Mouse (Mus musculus) liver, adult (tissue): ENCODE measurements at regions not wholly inside any gene's neighbourhood (a gene's known extent, or its start where the extent isn't known, plus 50 kb on each side); places are given as distances from the start of the nearest gene placed in this dataset.

Experiments used
- GATA4 ChIP-seq: IDR thresholded peaks from 2 replicates; pipeline ENCODE4 v1.6.1; 2014; ENCODE audit warnings: mild to moderate bottlenecking, low read length; ENCODE audit not compliant: insufficient replicate concordance

GRCm38 (mm10) chr4:89621260-89621659 lies 58.0 kb upstream of the Dmrta1 start:
- no peak for TF ChIP-seq GATA4

DNA sequence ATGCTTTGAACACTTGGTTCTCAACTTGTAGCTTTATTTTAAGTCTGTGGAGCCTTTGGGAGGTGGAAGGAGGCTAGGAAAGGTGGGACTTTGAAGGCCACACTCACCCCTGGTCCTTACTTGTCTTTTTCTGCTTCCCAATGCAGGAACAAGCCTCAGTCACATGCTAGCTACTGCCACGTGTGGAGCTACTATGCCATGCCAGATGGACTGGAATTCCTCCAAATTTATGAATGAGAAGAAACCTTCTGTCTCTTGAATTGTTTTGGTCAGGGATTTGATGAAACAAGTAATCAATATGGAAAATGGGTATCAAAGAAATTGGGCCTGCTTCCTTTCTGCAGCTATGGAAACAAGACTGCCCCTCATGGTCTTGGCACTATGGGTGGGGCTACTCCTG lies 74.5 kb upstream of the Dmrta1 start:
- TF ChIP-seq GATA4, result no peak

- TF ChIP-seq GATA4, result no peak
Observed at GRCm38 (mm10) chr4:89575529-89575928, 103.7 kb upstream of the Dmrta1 start.

DNA sequence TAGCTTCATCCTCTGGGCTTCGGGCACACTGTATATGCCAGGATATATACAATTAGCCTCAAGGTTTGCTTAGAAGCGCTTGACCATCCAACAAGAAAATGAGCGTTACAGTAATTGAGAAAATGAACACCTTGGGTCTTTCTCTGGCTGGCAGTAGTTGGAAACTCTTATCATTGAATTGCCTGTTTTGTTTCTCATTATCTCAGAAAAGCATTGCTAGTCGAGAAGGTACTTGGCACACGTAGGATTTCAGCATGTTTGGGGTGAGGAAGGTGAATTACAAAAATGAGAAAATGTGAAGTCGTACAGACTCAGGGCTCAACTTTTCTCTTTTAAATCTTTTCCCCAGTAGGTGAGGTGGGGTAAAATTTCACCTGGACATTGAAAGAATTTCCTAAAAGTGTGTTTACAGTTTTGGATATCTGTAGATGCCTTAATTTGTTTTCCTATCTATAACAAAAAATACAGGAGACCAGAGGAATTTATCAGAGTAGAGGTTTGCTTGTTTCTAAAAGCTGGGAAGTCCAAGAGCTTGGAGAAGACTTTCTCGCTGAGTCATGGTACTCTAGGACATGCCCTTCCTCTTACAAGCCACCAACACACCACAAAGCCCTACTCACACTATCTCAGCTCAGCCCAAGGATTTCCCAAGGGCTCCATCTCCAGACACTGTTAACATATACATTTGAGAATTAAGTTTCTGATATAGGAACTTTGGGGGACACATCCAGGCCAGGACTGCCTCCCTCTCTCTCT lies 124.3 kb upstream of the Dmrta1 start:
- no peak for TF ChIP-seq GATA4

- no peak for TF ChIP-seq GATA4
Observed at GRCm38 (mm10) chr4:89552556-89552955, 126.7 kb upstream of the Dmrta1 start.

DNA sequence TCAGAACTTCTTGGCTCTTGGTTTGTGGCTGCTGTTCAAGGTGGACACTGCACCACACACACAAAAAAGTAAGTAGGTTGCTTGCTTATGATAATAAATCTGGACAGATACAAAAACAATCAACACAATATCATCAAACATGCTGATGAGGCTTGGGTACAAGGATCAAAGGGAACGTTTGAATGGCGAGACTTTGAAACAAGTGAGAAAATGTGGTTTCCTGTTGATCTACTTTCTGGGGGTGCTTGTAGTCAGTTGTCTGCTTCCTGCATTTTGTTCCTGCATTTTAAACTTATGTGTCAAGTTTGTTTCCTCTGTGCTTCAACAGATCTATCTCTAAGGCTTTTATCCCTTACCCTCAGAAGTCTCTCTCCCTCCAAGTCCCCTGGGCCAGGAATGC lies 128.7 kb upstream of the Dmrta1 start:
- TF ChIP-seq GATA4, result no peak

DNA sequence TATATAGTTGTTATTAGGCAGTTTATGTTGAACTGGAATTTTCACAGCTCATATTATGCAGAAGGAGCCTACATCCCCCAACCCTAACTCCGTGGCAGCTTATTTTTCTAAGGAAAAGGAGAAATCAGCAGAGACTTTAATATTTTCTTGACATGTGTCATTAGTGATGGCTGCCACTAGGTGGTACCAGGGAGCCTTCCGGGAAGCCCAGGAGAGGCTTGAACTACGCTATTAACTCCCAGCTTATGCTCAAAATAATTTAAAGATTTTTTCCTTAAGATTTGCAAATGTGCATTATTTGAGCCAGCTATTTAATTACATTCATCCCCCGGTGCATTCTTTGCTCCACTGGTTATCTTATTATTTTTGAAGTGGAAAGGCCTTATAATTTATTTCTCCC lies 146.8 kb upstream of the Dmrta1 start:
- TF ChIP-seq GATA4, result no peak

DNA sequence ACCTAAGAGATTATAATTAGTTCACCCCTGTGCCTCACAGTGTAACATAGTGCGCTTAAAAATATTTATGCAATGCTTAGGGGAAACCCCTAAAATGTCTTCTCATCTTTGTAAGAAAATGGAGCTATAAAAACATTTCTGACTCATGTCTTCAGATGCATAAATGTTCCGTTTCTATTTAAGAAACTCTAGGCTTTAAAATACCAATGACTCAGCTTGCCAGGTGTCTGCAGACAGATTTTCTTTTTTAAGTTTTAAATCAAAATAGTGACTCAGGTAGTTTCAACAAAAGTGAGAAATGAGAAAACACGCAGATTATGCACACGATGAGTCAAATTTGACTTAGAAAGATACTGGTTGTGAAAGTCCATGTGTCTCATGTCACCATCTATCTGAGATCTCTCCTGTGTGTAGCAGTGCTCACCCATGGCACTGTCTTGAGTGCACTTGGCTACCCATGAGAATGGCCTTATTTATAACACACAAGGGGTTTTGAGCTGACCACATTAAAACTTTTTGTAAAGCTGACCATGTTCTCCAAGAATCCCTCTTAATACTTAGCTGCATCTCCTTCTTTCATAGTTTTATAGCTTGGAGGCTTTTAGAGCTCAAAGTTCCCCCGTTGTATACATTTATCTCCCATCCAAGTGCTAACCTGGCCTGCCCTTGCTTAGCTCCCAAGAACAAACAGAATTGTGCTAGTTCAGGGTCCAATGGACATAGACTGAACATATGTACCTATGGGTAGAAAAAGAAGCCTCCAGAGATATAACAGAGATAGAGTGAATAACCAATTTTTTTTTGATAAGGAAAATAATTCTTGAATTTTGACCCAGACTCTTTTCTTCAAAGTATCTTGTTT lies 149.0 kb upstream of the Dmrta1 start:
- no peak for TF ChIP-seq GATA4

GRCm38 (mm10) chr4:89527966-89528365 lies 151.3 kb upstream of the Dmrta1 start:
- no peak for TF ChIP-seq GATA4

- no peak for TF ChIP-seq GATA4
Observed at GRCm38 (mm10) chr4:89527326-89527725, 151.9 kb upstream of the Dmrta1 start.

DNA sequence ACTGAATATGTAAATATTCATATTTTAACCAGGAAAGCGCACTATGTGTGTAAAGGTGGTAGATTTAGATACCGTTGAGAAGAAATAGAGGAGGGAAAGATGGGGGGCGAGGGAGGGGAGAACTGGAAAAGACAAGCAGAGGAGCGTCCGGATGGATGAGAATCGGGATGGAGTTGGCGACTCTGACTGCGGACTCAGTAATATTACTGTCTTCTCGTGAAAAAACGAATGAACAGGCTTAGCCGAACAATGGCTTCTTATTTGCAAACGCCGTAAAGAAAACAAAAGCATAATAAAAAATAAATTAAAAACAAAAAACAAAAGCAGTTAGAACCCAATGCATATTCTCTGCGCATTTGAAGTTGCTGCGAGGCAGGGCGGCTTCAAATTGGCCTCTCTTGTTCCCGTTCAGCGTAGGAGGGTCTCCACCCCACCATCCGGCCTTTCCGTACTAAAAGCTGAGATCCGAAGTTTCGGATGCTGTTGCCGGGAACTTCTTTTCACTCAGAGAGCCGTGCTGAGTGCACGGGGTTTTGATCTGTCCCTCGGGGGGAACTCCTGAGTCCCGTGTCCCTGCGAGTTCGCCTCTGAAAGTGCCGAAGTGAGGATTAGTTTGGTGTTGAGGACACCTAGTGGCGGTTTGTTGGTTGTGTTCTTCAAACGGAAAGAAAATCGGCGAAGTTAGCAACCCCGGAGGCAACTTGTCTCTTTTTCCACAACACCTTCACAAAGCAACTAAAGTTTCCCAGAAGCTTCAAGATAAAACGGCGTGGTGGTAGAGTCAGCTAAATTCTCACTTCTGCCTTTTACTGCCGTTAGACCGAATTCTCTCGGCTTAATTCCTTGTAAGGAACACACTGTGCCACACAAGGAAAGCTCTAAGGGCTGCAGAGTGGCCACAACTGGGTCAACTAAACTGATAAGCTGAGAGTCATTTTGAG lies 154.7 kb upstream of the Dmrta1 start:
- TF ChIP-seq GATA4, result no peak

- no peak for TF ChIP-seq GATA4
Observed at GRCm38 (mm10) chr4:89523423-89524259, 155.6 kb upstream of the Dmrta1 start.

- no peak for TF ChIP-seq GATA4
Observed at GRCm38 (mm10) chr4:89518027-89518426, 161.2 kb upstream of the Dmrta1 start.

GRCm38 (mm10) chr4:89515823-89516411 lies 163.3 kb upstream of the Dmrta1 start:
- TF ChIP-seq GATA4, result no peak
